Mouse (Mus musculus) mouse embryonic stem cell (cell line): Measurements from ENCODE around the gene Slc17a4.

Source experiments
- in situ Hi-C, 2 experiments: fragments of 300-500 bp; cut with MboI; formaldehyde crosslinking; loops; 1 replicate in 1 of 2; 3 replicates in 1 of 2; pipeline ENCODE4 v1.14.3; 2019 to 2020; ENCODE audit warnings: low sequenced_read_pairs in 2 of 2, low pct_unique_long_range_greater_than_20kb in 1 of 2, mixed read lengths in 1 of 2; ENCODE audit not compliant: unreplicated experiment in 1 of 2

Gene Slc17a4

DNA sequence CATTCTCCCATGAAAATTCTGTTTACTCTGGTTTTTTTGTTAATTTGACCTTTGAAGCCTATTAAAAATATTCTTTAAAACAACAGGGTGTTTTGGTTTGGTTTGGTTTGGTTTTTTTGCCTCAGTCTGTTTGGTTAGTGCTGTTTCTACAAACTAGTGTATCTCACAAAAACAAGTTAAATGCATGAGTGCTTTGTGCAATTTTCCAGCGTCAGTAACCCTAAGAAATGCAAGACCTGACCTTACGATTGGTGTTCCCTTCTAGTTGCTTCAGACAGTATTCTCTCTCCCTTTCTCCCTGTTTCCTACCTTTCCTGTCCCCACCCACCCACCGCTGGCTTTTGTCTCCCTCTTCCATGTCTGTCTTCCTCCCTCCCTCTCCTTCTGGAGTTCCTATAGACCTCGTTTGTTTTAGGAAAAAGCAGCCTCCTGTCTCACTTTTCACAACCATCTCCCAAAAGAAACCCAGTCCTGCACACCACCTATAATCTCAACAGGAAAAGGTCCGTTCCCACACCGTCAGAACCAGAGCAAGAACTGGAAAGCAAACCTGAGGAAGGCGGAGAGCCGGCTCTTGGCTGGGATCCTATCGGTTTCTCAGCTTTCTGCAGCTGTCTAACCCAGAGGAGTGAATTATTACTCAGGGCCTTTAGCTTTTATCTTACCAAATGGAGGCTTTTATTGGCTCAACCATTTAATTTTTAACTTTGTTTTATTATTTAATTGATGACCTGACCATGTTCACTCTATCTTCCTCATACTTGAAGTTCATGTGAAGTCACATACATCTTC lies at the start of gene Slc17a4:
Slc17a4 (minus strand) TSS at position 634 of the 792 bp plus-strand sequence.
- in situ Hi-C loops = no loop called here

GRCm38 (mm10) chr13:23959776-23960175 lies 45.0 kb upstream of the Slc17a4 start:
- in situ Hi-C loops = no loop called here

- in situ Hi-C loops = no loop called here
These were observed 36.1 kb upstream of the Slc17a4 start for GRCm38 (mm10) chr13:23950928-23951327.

DNA sequence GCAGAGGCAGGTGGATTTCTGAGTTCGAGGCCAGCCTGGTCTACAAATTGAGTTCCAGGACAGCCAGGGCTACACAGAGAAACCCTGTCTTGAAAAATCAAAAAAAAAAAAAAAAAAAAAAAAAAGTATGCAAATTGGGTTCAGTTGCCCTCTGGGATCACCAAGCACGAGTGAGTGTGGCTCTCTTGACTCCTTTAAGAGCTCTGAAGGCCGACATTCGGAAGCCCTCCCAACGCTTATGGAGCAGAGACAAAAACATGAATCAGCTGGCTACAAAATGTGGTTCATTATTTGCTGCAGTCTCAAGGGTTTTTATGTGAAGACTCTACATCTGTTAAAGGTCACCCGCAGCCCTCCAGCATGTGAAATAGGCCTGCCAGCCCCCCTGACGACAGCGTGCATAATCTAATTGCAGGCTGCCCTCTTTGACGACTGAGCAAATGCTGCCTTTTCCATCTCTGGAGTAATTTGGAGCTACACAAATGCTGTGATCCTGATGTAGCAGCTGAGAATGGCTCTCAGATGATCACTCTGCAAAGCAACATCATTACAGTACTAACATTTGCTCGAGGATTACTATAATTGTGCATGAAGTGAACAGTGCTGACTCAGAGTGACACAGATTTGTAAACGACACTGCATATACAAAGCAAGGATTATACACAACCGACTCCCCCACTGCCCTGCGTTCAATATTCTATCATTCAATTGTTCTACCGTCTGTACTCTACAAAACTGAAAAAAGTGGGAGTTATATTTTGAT lies 34.9 kb upstream of the Slc17a4 start:
- in situ Hi-C loops = no loop called here

GRCm38 (mm10) chr13:23946254-23946653 lies 31.4 kb upstream of the Slc17a4 start:
- in situ Hi-C loops = no loop called here

- in situ Hi-C loops = no loop called here
These were observed 28.1 kb upstream of the Slc17a4 start for GRCm38 (mm10) chr13:23942861-23943260.

GRCm38 (mm10) chr13:23940291-23940690 lies 25.5 kb upstream of the Slc17a4 start:
- in situ Hi-C loops = no loop called here

- in situ Hi-C loops = no loop called here
These were observed 23.9 kb upstream of the Slc17a4 start for GRCm38 (mm10) chr13:23938699-23939098.

DNA sequence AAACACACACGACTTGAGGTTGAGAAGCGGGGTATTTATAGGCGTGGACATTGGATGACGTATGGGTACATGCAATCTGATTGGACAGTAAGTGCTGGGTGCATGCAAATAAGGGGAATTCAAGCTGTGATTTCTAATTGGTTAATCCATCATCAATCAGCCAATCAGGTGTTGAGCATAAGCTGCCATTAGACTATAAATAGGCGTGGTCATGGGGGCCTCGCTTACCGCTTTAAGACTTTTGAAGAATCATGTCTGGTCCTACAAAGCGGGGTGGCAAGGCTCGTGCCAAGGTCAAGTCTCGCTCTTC lies 19.4 kb upstream of the Slc17a4 start, which contains the start of gene Hist1h2aa:
Hist1h2aa (plus strand) TSS at position 252 of the 310 bp plus-strand sequence.
- in situ Hi-C loops = no loop called here

DNA sequence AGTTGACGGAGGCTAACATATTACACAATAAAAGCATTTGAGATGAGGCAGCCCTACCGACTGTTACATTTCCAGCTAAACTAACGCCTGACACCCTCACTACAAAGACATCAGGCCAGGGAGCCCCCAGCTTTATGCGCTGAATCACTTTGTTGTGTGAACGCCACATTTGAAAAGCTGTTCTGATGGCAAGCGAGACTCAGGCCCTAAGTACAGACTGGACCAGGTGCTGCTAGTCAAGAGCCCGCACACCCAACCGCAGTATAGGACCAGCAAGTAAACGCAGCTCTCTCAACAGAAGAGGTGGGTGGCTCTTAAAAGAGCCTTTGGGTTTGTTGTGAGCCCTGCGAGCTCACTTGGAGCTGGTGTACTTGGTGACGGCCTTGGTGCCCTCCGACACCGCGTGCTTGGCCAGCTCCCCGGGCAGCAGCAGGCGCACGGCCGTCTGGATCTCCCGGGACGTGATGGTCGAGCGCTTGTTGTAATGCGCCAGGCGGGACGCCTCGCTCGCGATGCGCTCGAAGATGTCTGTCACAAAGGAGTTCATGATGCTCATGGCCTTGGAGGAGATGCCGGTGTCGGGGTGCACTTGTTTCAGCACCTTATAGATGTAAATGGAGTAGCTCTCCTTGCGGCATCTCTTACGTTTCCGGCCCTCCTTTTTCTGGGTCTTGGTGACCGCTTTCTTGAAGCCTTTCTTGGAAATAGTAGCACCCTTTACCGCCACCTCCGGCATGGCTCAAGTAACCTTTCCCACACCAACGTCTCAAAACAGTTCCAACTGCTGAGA lies 18.8 kb upstream of the Slc17a4 start, which contains the start of gene Hist1h2ba:
Hist1h2ba (minus strand) TSS at position 736 of the 790 bp plus-strand sequence.
- in situ Hi-C loops = no loop called here

DNA sequence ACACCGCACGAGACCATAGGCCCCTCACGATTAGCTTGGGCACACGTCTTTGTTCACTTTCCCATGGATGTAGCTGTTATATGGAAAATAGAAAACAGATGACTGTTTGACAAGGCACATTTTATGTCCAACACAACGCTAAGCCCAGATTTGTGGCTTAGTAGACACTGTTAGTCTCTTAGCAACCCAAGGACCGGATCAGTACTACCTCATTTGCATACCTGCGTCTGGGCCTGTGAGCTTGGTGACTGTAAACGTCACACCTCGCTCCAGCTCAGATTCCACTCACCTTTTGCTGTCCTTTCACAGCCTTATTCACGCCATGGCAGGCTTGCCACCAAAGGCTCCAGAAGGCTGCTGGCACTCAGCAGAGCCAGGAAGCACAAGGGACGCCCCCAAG lies 16.1 kb upstream of the Slc17a4 start:
- in situ Hi-C loops = no loop called here

DNA sequence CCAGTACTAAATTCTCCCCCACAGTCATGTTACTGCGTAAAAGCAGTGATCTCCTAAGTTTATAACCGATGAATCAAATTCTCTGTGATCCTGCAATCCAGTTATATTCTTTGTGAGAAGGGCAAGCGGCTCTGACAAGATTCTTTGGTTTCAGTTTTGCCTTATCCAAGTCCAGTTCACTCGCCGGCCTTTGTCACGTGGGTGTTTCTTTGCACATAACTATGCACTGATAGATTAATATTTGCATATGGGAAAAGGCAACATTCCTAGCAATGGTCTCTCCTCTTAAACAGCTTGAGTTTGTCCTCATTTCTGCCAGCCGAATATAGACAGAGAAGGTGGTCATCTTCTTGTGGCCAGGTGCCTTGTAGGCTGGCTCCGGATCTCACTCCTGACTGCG lies 15.7 kb upstream of the Slc17a4 start:
- in situ Hi-C loops = no loop called here

DNA sequence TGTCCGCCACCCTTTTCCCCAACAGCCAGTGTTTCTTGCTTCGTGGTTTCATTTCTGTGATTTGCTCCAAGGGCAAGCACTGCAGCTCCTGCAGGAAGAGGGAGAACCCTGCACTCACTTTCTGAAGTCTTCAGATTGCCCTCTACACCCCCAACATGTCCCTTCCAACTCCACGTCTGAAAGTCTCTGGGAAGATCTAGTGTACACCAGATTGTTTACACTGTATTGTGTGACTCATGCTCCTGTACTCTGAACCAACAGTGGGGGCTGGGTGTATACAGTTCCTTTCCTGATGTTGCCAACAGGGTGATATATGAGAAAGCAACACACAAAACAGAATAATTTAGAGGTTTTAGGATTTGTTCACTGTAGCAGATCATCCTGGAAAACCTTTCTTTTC lies 13.8 kb upstream of the Slc17a4 start:
- in situ Hi-C loops = no loop called here

- in situ Hi-C loops = no loop called here
These were observed 11.0 kb upstream of the Slc17a4 start for GRCm38 (mm10) chr13:23925792-23926191.

GRCm38 (mm10) chr13:23917674-23918073 lies 2.9 kb upstream of the Slc17a4 start:
- in situ Hi-C loops = no loop called here

DNA sequence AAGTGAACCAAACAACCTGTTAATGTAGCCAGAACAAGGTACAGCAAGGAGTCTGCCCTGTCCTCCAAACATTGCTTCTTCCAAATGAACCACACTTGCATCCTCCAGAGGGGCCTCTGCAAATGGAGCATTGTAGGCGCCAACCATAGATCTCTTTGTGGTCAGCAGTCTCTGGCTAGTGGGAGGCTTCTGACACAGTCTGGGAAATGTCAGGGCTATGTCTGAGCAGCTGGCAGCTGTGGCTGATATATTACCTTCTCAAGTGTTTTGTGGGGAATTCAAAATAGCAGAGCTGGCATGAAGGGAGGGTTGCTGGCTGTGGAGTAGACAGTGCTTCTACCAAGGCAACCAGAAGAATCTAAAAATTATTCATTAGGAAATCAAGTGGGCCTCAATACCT lies 1.3 kb upstream of the Slc17a4 start:
- in situ Hi-C loops = no loop called here

DNA sequence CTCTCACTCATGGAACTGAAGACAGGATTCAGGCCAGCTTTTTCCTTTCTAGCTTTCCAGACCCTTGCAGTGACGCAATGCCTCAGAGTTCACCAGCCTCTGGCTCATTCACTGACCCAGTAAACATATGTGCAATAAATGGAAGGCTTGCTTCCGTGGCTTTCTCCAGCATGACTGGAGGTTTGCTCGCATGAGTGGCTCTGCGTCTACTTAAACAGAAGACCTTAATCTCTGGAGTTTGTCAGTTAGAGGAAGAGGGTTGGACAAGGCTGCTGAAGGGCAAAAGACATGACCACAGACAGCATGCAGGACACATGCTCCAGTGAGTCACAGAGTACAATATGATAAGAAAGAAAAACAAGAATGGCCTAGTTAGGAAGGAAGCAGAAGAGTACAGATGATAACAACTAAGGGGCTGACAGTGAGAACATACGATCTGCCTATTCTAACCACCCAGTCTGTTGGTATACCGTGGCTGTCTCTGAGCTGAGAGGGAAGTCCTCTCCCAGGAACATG lies 960 bp downstream of the Slc17a4 start:
- in situ Hi-C loops = no loop called here

- in situ Hi-C loops = no loop called here
These were observed 3.5 kb downstream of the Slc17a4 start for GRCm38 (mm10) chr13:23911335-23911734.

DNA sequence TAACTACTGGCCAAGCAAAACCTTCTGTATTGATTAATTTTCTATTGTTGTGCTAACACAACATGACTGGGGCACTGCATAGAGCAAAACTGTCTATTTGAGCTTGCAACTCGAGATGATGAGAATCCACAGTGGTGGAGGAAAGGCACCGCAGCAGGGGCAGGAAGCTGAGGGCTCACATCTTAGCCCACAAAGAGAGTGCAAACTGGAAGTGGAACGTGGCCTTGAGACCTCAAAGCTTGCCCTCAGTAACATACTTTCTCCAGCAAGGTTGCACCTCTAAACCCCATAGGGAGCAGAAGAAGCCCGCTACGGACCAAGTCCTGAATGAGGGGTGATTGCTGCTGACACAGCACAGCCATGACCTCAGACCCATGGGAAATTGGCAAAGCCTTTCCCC lies 4.7 kb downstream of the Slc17a4 start:
- in situ Hi-C loops = no loop called here
